Mouse (Mus musculus) thymus, adult 2 months (tissue): ENCODE data around the gene St8sia1.

ENCODE experiments used
- CTCF ChIP-seq: fragments of 200-500 bp; IDR thresholded peaks from 2 replicates; pipeline ENCODE4 v1.5.1; 2012; ENCODE audit warnings: mild to moderate bottlenecking, control low read depth, low read length, moderate library complexity, borderline replicate concordance; ENCODE audit not compliant: control insufficient read depth, poor library complexity, insufficient read depth; ENCODE audit errors: extremely low read depth
- POLR2A ChIP-seq: fragments of 200-500 bp; IDR thresholded peaks from 2 replicates; pipeline ENCODE4 v1.6.1; 2012; ENCODE audit warnings: mild to moderate bottlenecking, low read length, control low read depth, moderate library complexity; ENCODE audit not compliant: control insufficient read depth, poor library complexity, insufficient read depth; ENCODE audit errors: extremely low read depth

GRCm38 (mm10) chr6:142878744-142879701, 85.2 kb downstream of the St8sia1 start:
- TF ChIP-seq POLR2A (no peak), CTCF (no peak)
